Mouse (Mus musculus) heart, adult 2 months (tissue): Measurements from ENCODE around the gene Marc2.

Experiments
- CTCF ChIP-seq: fragments of 200-600 bp; IDR thresholded peaks from 2 replicates; pipeline ENCODE4 v1.8.1; 2022; ENCODE audit warnings: antibody characterized with exemption, mild to moderate bottlenecking, moderate library complexity
- EP300 ChIP-seq: fragments of 200-500 bp; IDR thresholded peaks from 2 replicates; pipeline ENCODE4 v1.6.1; 2011; ENCODE audit warnings: low read depth, low read length, control low read depth; ENCODE audit not compliant: insufficient read depth
- POLR2A ChIP-seq: fragments of 200-500 bp; IDR thresholded peaks from 2 replicates; pipeline ENCODE4 v1.6.1; 2011; ENCODE audit warnings: mild to moderate bottlenecking, low read depth, low read length, control low read depth; ENCODE audit not compliant: insufficient read depth

DNA sequence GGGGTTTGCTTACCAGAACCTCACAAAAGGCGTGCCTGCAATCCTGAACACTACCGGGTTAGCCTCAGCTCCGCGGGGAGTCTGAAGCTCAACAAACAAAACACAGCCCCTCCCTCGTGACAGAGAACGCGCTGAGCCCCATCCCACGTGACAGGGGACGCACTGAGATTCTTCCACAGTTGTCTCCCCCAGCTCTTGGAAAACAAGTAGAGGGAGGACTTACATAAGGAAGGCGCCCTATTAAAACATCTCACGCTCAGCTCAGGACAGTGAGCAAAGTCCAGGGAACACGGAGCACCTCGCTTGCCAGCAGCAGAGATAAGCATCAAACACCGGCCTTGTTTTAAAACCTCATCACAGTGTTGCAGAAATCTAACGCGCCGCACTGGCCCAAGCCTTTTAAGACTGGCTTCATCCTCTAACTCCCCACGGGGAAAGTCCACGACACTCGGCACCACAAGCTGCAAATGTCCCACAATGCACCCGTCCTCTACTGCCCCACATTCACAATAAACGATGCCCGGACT is 19.0 kb downstream of the Marc2 start:
- no peak for TF ChIP-seq POLR2A
- TF ChIP-seq CTCF, result no peak
- no peak for TF ChIP-seq EP300
